Mouse (Mus musculus): ENCODE measurements around the gene Dgke.

DNA sequence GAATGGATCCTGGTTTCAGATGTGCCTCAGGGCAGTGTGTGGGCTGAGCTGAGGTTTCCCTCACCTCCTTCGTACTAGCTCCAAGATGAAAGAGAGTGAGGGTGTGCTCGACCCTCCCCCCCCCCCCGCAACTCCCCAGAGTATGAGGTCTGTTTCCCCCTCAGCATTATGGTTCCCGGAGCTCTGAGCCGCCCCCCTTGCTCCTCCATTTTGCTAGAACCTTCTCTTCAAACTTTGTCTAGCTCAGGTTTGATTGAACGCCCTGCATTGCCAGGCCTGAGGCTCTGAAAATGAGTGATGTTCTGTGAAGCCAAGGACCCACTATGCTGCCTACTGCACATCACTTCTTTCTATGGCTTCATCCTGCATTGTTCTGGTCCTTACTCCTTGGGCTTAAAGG is 32.3 kb upstream of the Dgke start:
- no peak for TF ChIP-seq ZC3H11A (IDR thresholded peaks at IDR 0.05; ENCODE audit: borderline replicate concordance, low read depth, low read length)
- no peak for TF ChIP-seq HCFC1 (IDR thresholded peaks at IDR 0.05; ENCODE audit: borderline replicate concordance, insufficient read depth, low read length)
- no peak for TF ChIP-seq CHD2 (IDR thresholded peaks at IDR 0.05; ENCODE audit: low read depth, low read length)
- no peak for TF ChIP-seq ZNF384 (IDR thresholded peaks at IDR 0.05; ENCODE audit: low read depth, low read length)

Data from ES-E14 (cell line).